Mouse (Mus musculus): Measurements from ENCODE around the gene Trim44.

DNA sequence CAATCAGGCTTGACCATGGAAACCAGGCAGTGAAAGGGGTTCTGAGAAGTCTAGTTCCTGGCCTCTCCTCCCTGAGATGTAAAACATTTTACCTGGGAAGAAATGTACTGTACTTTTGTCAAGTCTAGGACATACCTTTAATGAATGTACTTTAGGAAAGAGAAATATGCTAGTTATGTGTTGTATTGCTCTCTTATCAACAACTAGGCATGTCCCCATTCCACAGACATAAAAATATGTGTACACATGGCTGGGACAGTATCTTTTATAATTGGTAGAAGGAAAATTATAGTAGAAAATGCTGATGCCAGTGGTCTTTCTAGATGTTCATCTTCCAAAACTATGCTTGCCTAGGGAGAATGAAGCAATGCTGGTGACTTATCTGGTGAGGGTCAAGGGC lies 20.3 kb upstream of the Trim44 start:
- TF ChIP-seq CTCF (IDR thresholded peaks at IDR 0.05; ENCODE audit: borderline replicate concordance, control insufficient read depth, extremely low read depth, insufficient read depth, low read length, poor library complexity) = no peak
- no peak for TF ChIP-seq POLR2A (IDR thresholded peaks at IDR 0.05; ENCODE audit: control insufficient read depth, extremely low read depth, insufficient read depth, low read length, poor library complexity)
